Mouse (Mus musculus) embryonic facial prominence, embryonic 12.5 days (tissue): ENCODE data around the gene Cep170b. TPM values are rescaled to one million over a fixed set of nuclear protein-coding genes. Genes with fewer than 3 reads are reported as not detected.
A peak's percentile ranks its signal among the peaks of the same experiment; 100 is the strongest.

Experiments
- ATAC-seq: fragments of 200-750 bp; cut with Nextera tagmentation; 2 replicates; pipeline ENCODE4 v1.8.0; 2017; ENCODE audit not compliant: insufficient number of reproducible peaks, insufficient read depth, low FRiP score, low TSS enrichment
- H3K27ac ChIP-seq: fragments of 300-500 bp; sonication (generic); 2 replicates; pipeline ENCODE4 v1.5.1; 2016; ENCODE audit warnings: mild to moderate bottlenecking
- H3K27me3 ChIP-seq: fragments of 300-500 bp; sonication (generic); 2 replicates; pipeline ENCODE4 v1.6.1; 2016; ENCODE audit warnings: mild to moderate bottlenecking, moderate library complexity
- H3K36me3 ChIP-seq: fragments of 300-500 bp; sonication (generic); 2 replicates; pipeline ENCODE4 v1.6.1; 2016; ENCODE audit warnings: mild to moderate bottlenecking
- H3K4me1 ChIP-seq: fragments of 300-500 bp; sonication (generic); 2 replicates; pipeline ENCODE4 v1.6.1; 2016
- H3K4me2 ChIP-seq: fragments of 300-500 bp; sonication (generic); replicated peaks from 2 replicates; pipeline ENCODE4 v1.6.1; 2016; ENCODE audit warnings: mild to moderate bottlenecking, moderate library complexity
- H3K4me3 ChIP-seq: fragments of 300-500 bp; sonication (generic); 2 replicates; pipeline ENCODE4 v1.5.1; 2016; ENCODE audit warnings: mild to moderate bottlenecking
- H3K9ac ChIP-seq: fragments of 300-500 bp; sonication (generic); 2 replicates; pipeline ENCODE4 v1.6.1; 2016; ENCODE audit warnings: mild to moderate bottlenecking, moderate library complexity
- H3K9me3 ChIP-seq: fragments of 300-500 bp; sonication (generic); 2 replicates; pipeline ENCODE4 v1.6.1; 2016; ENCODE audit warnings: mild to moderate bottlenecking, moderate library complexity
- WGBS: fragments of 180-500 bp; shearing (Covaris S2); methylation state at CpG from one replicate; pipeline ENCODE4 v1.1.7; 2016; 5-methylcytosine and 5-hydroxymethylcytosine counted together
- polyA plus RNA-seq: library from polyadenylated mRNA; unstranded; fragments of >200 nt; fragmentation: Nextera tagmentation; extraction: Ambion mirVana; gene quantifications from 2 replicates; pipeline ENCODE4 v1.2.1, GENCODE M21; 2016

Cep170b gene
- polyA plus RNA-seq, 1 experiment from 2014 or later: 17.0 TPM

DNA sequence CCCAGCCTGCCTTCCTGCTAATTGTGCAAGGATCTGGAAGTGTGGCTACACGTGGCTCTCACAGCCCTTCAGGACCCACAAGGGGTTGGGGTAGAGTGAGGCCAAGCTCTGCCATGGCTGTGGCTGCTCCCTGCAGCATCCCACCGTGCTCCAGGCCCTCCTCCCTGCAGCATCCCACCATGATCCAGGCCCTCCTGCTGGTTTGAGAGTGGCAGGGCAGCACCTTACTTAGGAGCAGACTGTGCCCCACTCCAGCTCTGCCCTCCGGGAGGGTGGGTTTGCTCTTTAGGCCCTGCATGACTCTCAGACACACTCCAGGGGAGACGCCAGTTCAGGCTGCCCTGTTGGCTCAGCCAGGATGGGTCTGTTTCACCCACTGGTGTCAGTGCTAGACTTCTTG, 50.1 kb downstream of the Cep170b start:
- Histone ChIP-seq H3K27me3 (no peaks in the 10 kb centered on the region), H3K9me3 (0 out of 2 replicates have a peak, but pooled peaks cover 5% of the 10 kb centered on the region), H3K4me2 (no peak overlapping the region), H3K4me3 (no peak overlapping the region), H3K36me3 (no peaks in the 10 kb centered on the region), H3K27ac (no peak overlapping the region), H3K4me1 (no peaks in the 10 kb centered on the region), H3K9ac (no peak overlapping the region; the same call in 1 of the 2 replicates)
- WGBS: 86% methylated on average over 4 of the region's 4 CpGs
- ATAC-seq: no peak

DNA sequence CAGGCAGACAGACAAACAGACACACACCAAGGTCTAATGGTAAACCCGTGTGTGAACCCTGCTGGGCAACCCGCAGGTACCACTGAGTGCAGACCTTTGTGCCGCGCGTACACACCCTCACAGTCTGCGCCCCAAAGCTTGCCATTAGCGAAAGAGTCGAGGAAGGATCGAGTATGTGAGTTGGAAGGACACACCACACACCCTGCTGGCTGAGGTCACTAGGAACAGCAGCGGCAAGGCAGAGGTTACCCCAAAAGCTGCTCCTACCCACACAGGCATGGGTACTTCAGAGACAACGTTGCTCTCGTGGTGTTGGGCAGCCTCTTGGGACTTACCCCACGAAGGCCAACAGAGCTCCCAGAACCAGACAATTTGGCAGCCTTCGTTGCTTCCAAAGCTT, 52.1 kb downstream of the Cep170b start:
- no peak overlapping the region for H3K4me3 ChIP-seq
- no peak overlapping the region for H3K9ac ChIP-seq
- 89% methylated on average over 14 of the region's 14 CpGs for WGBS
- no peaks in the 10 kb centered on the region for H3K36me3 ChIP-seq
- no peaks in the 10 kb centered on the region for H3K27me3 ChIP-seq
- ATAC-seq: no peak
- 0 out of 2 replicates have a peak, but pooled peaks cover 7% of the 10 kb centered on the region for H3K9me3 ChIP-seq
- H3K27ac ChIP-seq: no peak overlapping the region
- no peaks in the 10 kb centered on the region for H3K4me1 ChIP-seq
- no peak overlapping the region for H3K4me2 ChIP-seq

DNA sequence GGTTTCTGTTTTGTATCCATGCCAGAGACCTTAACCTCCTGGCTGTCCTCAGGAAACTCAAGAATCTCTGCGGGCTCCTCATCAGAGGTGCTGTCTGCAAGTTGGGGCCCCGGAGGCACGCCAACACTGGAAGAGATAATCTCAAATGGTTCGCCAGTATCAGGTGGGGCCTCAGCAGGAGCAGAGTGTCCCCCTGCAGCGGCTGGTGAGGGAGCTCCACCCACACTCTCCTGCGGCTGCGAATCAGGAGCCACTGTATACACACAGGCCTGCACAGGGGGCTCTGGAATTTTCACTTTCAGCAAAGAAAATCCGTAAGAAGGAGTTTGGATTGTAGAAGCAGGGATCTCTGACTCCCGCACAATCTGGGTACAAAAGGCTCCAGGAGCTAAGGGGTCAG, 53.1 kb downstream of the Cep170b start:
- Histone ChIP-seq H3K36me3 (no peaks in the 10 kb centered on the region), H3K27ac (no peak overlapping the region), H3K4me1 (no peaks in the 10 kb centered on the region), H3K9ac (no peak overlapping the region), H3K9me3 (0 out of 2 replicates have a peak, but pooled peaks cover 7% of the 10 kb centered on the region), H3K4me3 (no peak overlapping the region), H3K27me3 (no peaks in the 10 kb centered on the region), H3K4me2 (no peak overlapping the region)
- ATAC-seq: no peak
- 39% methylated on average over 9 of the region's 9 CpGs for WGBS

DNA sequence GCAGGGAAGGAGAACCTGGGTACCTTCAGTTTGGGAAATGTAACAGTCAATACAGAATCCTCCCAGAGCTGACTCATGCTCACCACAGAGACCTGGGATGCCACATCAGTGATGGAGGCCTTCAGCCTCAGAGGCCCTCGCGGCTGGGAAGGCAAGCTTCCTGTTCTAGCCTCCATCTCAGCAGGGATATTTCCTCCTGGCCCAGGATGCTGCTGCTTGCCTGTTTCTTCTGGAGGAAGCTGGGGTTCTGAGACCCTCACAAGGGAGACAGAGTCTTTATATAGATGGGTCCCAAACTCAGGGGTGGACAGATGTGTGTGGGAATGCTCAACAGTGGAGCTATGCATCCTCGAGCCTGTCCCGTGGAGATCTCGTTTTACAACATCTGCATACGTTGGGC, 53.8 kb downstream of the Cep170b start:
- Histone ChIP-seq H3K4me3 (no peak overlapping the region), H3K9me3 (0 out of 2 replicates have a peak, but pooled peaks cover 7% of the 10 kb centered on the region), H3K36me3 (no peaks in the 10 kb centered on the region), H3K4me1 (no peaks in the 10 kb centered on the region), H3K4me2 (no peak overlapping the region), H3K9ac (no peak overlapping the region), H3K27me3 (no peaks in the 10 kb centered on the region), H3K27ac (no peak overlapping the region)
- ATAC-seq: no peak
- WGBS: 71% methylated on average over 6 of the region's 6 CpGs

DNA sequence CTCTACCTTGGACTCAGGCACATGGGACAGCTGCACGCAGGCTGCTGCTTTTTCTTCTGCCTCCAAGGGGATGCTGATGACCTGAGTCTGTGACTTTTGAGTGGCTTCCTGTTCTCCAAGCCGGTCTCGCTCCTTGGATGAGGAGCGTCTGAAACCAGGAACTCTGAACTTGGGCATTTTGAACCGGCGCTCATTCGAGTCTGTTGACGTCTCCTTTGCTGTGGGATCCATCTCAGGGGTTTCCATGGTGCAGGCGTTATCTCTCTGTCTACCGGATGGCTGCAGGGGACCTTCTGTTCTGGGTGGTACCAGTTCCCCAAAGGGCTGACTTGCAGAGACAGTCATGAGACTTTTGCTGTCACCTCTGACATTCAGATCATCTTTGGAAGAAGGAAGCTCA, 54.2 kb downstream of the Cep170b start:
- Histone ChIP-seq H3K4me1 (no peaks in the 10 kb centered on the region), H3K4me2 (no peak overlapping the region), H3K27me3 (no peaks in the 10 kb centered on the region), H3K9ac (no peak overlapping the region), H3K36me3 (no peaks in the 10 kb centered on the region), H3K4me3 (no peak overlapping the region), H3K27ac (no peak overlapping the region), H3K9me3 (0 out of 2 replicates have a peak, but pooled peaks cover 7% of the 10 kb centered on the region)
- 90% methylated on average over 10 of the region's 10 CpGs for WGBS
- ATAC-seq: no peak

DNA sequence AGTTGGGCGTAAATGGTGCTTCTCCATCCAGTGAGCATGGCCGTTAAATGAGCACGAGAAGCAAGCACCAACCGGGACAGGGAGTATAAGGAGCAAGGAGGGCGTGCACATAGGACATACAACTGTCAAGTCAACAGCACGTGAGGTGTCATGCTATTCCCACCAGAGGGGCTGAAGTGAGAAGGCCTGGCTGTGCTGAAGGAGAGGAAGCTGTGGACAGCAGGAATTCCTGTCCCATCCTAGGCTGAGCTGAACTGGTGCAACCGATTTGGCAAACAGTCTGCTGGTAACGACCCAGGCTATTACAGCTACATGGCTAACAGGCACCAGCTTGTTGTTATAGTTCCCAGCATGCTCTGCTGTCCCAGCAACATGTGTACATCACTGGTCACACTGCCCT, 70.8 kb downstream of the Cep170b start:
- ATAC-seq: no peak
- H3K9ac ChIP-seq: no peak overlapping the region
- WGBS: 71% methylated on average over 8 of the region's 8 CpGs

DNA sequence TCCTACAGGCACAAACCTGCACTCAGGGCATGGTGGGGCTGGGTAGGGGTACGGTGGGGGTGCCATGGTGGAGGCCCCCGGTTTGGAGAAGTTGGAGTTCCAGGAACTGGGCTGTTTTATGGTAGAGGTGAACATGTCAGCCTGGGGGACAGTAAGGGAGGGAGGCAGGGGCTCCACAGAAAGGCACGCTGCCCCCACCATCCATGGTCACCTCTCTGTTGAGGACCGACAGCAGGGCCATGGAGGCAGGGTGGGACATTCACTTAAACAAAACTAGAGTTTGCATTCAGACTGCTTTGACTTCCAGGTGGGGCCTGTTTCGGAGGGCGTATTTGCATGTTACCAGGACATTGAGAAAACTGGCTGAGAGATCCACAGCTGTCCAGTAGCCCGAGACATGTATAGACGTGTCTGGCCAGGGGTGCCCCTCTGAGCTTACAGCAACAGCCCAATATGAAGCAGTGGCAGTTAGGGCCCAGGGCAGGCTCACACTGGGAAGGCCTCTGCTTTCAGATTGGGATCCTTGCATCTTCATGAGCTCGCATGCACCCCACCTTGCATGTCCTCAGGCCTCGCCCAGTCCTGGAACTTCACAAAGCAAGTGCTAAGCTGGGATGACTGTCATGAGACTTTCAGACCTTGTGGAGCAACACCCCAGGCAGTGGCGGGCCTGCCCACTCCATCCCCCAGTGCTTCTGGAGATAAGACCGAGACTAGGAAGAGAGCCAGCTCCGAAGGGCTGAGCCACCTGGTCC, 73.5 kb downstream of the Cep170b start:
- H3K27ac ChIP-seq: no peak overlapping the region
- no peak overlapping the region for H3K4me2 ChIP-seq
- no peak for ATAC-seq
- H3K9me3 ChIP-seq: no peaks in the 10 kb centered on the region
- no peak overlapping the region for H3K9ac ChIP-seq
- H3K4me1 ChIP-seq: peaks cover 15% of the 10 kb centered on the region
- WGBS: 73% methylated on average over 13 of the region's 13 CpGs
- H3K4me3 ChIP-seq: no peak overlapping the region
- H3K27me3 ChIP-seq: 0 out of 2 replicates have a peak, but pooled peaks cover 4% of the 10 kb centered on the region
- H3K36me3 ChIP-seq: no peaks in the 10 kb centered on the region

More for the DNA sequence above, 70.8 kb downstream of the Cep170b start:
- no peak overlapping the region for H3K4me2 ChIP-seq
- no peaks in the 10 kb centered on the region for H3K36me3 ChIP-seq
- H3K27ac ChIP-seq: no peak overlapping the region
- no peaks in the 10 kb centered on the region for H3K27me3 ChIP-seq
- H3K9me3 ChIP-seq: no peaks in the 10 kb centered on the region
- peaks cover 15% of the 10 kb centered on the region for H3K4me1 ChIP-seq
- no peak overlapping the region for H3K4me3 ChIP-seq

DNA sequence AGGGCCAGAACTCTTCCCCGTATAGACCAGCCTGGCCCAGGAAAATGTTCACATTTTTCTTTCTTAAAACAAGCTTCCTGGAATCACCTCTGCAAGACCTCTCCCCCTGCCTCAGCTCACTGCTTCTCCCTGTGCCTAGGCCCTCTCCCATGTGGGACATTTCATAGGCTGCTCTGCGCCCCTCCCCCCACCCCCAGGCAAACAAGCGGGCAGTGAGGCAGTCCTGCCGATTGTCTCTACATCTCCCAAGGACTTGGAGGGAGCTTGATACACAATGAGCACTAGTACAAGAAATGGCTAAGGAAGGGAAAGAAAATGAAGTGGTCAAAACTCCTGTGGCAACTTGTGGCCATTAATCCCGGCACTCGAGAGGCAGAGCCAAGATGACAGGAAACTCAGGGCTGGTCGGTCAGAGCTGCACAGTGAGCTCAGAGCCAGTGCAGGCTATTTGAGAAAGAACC, 74.1 kb downstream of the Cep170b start:
- no peaks in the 10 kb centered on the region for H3K36me3 ChIP-seq
- no peaks in the 10 kb centered on the region for H3K9me3 ChIP-seq
- 0 out of 2 replicates have a peak, but pooled peaks cover 4% of the 10 kb centered on the region for H3K27me3 ChIP-seq
- no peak overlapping the region for H3K27ac ChIP-seq
- peaks cover 15% of the 10 kb centered on the region for H3K4me1 ChIP-seq
- WGBS: 26% methylated on average over 7 of the region's 7 CpGs
- ATAC-seq: no peak
- no peak overlapping the region for H3K9ac ChIP-seq
- H3K4me2 ChIP-seq: no peak overlapping the region
- no peak overlapping the region for H3K4me3 ChIP-seq

DNA sequence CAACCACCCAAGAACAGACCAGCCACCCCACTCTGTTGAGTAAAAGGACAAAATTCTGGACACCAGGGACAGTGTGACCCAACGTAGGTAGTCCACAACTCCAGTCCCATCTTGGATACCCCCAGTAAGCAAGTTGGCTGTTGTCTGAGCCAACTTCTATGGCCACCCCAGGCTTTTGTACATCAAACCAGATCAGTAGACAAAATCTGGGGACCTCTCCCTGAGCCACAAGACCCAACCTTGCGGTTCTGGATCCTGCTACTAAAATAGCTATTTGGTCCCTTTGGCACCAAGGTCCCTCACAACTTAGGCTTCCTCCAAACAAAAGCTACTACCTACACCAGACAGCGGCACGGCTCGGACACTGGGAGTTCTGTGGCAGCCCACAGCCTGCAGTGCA, 74.7 kb downstream of the Cep170b start:
- Histone ChIP-seq H3K4me1 (peaks cover 15% of the 10 kb centered on the region), H3K4me3 (no peak overlapping the region), H3K9ac (no peak overlapping the region; the same call in 1 of the 2 replicates), H3K27ac (no peak overlapping the region), H3K36me3 (no peaks in the 10 kb centered on the region), H3K9me3 (no peaks in the 10 kb centered on the region), H3K4me2 (no peak overlapping the region), H3K27me3 (0 out of 2 replicates have a peak, but pooled peaks cover 4% of the 10 kb centered on the region)
- ATAC-seq: no peak
- 86% methylated on average over 5 of the region's 5 CpGs for WGBS

DNA sequence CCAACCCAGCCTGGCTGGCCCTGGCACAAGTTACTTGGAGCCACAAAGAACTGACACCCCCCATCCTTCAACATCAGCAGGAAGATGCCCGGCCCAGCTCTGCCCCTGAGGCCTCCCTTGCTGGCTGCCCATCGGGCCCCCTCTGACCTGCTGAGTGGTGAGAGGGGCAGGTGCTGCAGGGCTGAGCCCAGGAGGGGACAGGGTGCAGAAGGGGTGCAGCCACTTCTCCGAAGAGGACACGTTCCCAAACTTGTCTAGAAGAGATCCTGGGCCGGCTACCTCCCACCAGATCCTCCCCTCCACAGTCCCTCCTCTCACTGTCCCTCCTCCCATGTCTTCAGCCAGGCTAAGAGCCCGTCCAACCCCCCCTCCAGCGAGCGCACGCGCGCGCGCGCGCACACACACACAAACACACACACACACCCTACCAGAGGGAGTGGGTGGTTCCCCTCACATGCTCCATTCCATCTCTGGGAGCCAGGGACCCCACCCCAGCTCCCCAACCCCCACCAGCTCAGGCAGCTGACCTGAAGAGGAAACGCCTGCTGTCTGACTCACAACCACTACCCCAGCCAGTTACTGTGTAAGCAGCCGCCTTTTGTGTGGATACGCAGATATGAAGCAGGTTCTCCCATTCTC, 75.3 kb downstream of the Cep170b start:
- Histone ChIP-seq H3K4me1 (peaks cover 18% of the 10 kb centered on the region), H3K9me3 (no peaks in the 10 kb centered on the region), H3K4me2 (no peak overlapping the region), H3K36me3 (no peaks in the 10 kb centered on the region), H3K27ac (no peak overlapping the region), H3K9ac (peak overlapping the region; percentile 1; the same call in 1 of the 2 replicates), H3K27me3 (peaks cover 6% of the 10 kb centered on the region; the same call in 1 of the 2 replicates), H3K4me3 (no peak overlapping the region)
- no peak for ATAC-seq
- 62% methylated on average over 18 of the region's 18 CpGs for WGBS
